Mouse (Mus musculus) lung, adult 2 months (tissue): ENCODE results near the gene Tmem8.

ENCODE experiments used
- CTCF ChIP-seq: fragments of 200-500 bp; IDR thresholded peaks from 2 replicates; pipeline ENCODE4 v1.5.1; 2011; ENCODE audit warnings: mild to moderate bottlenecking, low read length, control low read depth; ENCODE audit not compliant: insufficient read depth
- POLR2A ChIP-seq: fragments of 200-500 bp; IDR thresholded peaks from 2 replicates; pipeline ENCODE4 v1.6.1; 2011; ENCODE audit warnings: low read depth, mild to moderate bottlenecking, control low read depth, low read length, borderline replicate concordance; ENCODE audit errors: extremely low read depth

DNA sequence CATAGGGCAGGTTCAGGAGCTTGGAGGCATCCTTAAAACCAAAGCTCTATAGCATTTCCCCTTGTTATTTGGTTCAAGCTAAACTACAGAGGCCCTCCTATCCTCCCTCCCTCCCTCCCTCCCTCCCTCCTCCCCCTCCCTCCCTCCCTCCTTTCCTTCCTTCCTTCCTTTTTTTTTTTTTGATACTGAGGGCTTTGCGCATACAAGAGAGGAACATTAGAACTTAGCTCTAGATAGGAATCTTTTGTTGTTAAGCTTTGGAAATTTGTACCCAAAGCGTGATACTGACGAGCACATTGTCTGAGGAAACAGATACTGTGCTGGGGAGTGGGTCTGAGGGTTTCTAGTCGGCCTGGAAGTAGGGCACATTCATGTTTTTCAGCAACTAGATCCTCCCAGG, 7.5 kb upstream of the Tmem8 start:
- TF ChIP-seq CTCF (no peak), POLR2A (no peak)
